Mouse (Mus musculus) layer of hippocampus, postnatal 14 days (tissue): ENCODE measurements at regions not wholly inside any gene's neighbourhood (a gene's known extent, or its start where the extent isn't known, plus 50 kb on each side); places are given as distances from the start of the nearest gene placed in this dataset.
A peak's percentile ranks its signal among the peaks of the same experiment; 100 is the strongest.

Experiments
- DNase-seq, 2 experiments: peaks; one replicate each; pipeline ENCODE4 v3.0.0; 2021 to 2022; ENCODE audit warnings: low spot score in 2 of 2, mixed read lengths in 1 of 2

DNA sequence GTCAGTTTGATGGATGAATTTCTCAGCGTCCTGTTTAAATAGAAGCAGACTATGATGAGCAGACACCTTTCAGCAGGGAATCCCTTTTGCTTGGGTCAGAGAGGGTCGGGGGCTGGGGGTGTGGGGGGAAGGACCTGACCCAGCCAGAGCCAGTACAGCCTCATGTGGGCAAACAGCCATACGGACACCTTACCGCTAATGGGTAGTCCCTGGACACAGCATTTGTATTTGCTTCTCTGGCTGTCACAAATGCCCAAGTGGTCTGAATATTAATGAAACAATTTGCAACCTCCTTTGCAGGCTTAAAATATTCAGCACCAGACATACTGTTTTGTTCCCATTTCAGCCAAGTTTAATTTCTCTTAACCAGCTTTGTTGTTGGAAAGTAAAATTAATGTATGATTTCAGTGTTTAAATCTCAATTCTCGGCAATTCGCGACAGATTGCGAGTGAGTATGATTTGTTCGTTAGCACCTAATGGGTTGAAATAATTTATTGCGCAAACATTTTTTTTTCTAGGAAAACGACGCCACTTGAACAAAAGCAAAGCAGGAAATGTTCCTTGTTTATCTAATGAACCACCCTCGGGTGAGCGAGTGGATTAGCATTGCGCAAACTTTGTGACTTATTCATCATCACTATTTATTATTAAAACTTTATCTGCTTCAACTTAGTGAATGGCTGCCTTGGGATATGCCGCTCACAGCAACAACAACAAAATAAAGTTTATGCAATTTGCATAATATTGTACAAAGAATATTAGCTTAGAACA lies 166.2 kb downstream of the Cdh26 start:
- DNase-seq, result no peak

DNA sequence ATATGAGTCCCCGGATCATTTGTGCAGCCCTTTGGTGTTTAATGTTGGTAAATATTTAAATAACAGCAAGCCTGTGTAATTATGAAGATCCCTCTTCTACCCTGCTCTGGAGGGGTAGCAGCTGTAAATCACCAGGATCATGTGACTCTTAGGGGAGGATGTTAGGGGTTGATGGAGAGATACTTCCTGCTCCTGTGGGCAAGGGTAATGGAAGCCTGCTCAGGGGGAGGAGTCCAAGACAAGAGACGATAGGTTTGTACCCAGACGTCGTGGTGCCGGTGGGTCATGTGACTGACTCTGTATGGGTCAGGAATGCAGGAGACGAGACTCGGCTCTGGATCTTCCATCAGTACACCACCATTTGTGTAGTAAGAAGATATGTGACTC lies 166.7 kb downstream of the Cdh26 start:
- DNase-seq, result no peak

DNA sequence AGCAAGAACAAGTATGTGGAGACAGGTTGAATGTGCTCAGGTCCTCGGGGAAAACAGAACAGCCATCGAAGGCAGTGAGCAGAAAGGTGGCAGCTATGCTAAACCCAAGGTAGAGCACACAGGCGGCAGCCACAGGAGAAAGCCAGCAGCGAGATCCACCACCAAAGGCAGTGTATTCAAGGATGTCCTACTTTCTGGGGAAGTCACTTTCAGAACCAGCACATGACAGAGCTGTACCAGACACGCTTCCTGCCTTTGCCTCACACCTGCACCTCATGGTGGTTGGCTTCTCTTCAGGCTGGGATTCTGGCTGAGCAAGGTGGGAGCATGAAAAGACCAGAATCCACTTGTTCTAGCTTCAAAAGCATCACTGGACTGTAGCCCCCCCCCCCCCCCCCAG lies 168.0 kb downstream of the Cdh26 start:
- DNase-seq, result no peak

DNA sequence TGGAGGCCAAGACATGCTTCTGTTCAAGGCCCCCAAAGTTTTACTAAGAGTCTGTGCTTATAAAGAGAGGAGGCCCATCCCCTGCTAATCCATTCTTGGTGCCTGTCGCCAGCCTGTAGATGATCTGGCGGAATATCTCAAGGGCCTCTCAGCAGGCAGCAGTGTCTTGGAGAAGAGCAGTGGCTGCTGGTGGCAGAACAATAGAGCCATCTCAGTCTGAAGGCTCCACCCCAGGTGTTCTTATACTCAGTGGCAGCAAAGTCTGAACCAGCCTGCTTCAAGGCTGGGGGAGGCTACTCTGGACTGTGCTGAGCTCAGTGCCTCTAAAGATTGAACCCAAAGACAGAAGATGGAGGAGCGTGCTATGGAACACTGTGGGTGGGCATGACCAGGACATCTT lies 168.5 kb downstream of the Cdh26 start:
- DNase-seq, result no peak

GRCm38 (mm10) chr2:178603443-178603842 lies 173.1 kb downstream of the Cdh26 start:
- no peak for DNase-seq

GRCm38 (mm10) chr2:178606733-178607132 lies 176.4 kb downstream of the Cdh26 start:
- DNase-seq, result peak in 1 of 2 experiments; percentile 48

DNA sequence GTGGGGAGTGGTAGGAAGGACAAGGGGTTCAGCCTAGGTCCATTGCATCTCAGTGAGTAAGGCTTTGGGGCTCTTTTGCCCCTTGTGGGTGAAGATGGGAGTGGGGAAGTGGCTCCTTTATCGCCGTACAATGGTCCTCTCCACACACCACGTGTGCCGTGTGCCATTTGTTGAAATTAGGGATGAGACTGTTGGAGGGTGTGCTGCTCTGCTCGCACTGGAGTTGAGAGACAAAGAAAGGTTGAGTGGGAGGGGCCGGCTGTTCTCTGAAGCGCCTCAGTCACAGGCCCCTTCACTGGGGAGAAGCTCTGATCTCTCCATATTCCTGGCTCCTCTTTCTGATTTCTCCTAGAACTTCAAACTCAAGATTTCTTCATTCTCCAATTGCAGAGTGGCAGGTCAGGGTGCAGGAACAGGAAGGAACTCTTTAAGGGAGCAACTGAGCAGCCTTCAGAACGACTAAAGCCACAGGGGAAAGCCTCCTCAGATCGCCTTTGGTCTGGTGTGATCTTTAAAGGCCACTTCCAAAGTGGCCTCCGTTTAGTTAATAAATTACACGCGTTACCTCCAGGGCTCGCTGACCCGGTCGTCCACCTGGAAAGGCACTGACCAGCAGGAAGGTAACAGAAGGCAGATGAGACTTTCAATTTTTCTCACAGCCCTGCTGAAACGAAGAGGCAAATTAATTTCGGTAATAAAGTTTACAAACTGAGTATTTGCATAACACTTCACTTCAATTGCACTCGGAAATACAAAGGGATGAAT lies 180.1 kb downstream of the Cdh26 start:
- DNase-seq, result no peak

DNA sequence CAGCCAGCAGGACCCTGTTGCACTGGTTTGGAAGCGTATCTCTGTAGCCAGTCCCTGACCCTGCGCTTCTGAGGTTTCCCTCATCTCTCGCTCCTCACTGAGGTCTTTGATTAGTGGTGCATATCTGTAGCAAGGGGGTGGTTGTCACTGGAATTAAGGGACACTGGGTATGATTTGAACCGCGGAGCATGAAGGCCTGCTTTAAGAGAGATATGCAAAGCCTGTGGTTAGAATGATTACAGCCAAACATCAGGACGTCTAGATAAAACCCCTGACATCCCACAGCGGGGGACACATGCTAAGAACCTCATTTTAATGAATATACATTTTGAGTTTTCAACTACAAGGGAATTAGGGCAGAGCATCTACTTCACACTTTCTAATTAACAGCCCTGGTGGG lies 184.4 kb downstream of the Cdh26 start:
- no peak for DNase-seq

GRCm38 (mm10) chr2:178622801-178623200 lies 192.5 kb downstream of the Cdh26 start:
- DNase-seq, result peak; percentile 21 to 50

DNA sequence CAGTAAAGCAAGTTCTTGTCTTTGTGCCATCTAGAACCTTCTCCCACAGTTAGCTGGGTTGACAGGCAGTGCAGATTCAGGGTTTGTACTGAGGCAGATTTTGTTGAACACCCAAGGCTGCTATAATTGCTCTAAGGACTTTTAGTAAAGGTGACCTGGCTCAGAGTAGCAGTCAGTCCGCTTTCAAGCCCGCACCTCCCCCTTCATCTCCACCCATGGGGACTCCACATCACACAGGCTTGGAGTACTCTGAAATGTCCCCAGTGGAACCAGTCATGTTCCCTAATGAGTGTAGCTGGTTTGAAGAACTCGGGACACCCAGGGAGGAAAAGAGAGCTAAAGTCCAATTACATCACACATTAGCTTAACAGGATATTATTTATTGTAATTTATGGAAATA lies 194.1 kb downstream of the Cdh26 start:
- DNase-seq, result no peak

- no peak for DNase-seq
These were observed 194.6 kb downstream of the Cdh26 start for GRCm38 (mm10) chr2:178624907-178625306.

DNA sequence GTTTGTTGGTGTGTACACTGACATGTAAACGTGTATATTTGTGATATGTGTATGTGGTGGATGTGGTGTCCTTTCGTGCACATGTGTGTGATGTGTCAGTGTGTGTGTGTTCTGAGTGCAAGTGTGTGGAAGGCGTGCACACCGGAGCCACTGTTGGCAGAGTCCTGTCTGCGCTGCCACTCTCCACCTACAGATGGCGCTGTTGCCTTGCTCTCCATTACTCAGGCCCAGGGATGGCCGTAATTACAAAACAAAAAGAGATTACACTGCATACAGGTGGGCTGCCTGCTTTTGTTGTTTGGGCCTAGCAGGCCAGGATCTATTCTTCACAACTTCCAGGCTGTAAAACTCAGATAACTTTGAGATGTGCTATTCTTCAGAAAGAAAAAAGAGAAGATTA lies 199.4 kb downstream of the Cdh26 start:
- peak; percentile 67 to 71 for DNase-seq

- DNase-seq, result no peak
These were observed 200.2 kb downstream of the Cdh26 start for GRCm38 (mm10) chr2:178630511-178630910.

DNA sequence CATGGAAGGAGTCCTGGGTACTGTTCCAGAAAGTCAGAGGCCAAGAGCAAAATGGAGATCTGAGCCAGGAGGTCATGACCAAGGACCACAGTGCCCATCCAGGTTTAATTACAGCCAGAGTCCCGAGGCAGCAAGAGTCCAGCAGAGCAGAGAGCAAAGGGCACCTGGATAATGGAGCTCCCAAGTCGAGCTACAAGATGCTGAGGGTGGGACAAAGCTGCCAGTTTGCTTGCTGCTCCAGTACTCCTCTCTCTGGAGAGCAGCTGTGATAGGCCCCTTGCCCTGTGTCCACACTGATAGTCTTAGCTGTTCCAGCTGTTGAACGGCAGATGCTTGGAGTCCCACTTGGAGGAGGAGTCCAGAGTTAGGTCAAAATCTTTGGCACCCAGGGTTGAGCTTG lies 201.0 kb downstream of the Cdh26 start:
- no peak for DNase-seq

DNA sequence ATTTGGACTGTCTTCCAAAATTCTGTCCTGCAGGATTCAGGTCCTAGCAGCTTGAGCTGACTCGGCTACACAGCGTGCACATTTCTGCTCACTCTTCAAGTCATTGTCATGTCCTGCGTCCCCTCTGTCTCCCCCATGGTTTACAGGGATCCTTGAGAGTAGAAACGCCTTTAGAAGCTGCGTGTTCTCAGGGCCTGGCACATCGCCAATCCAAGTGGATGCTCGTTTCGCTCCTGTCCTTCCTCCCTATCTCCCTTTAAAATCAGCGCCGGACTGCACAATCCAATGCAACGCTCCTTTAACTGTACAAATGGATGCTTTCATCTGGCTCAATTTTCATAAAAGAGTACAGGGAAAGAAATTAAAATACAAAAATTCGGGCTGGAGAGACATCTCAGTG lies 201.6 kb downstream of the Cdh26 start:
- DNase-seq, result no peak

- no peak for DNase-seq
These were observed 202.7 kb downstream of the Cdh26 start for GRCm38 (mm10) chr2:178632831-178633585.

- DNase-seq, result no peak
These were observed 203.8 kb downstream of the Cdh26 start for GRCm38 (mm10) chr2:178634116-178634515.

- DNase-seq, result no peak
These were observed 205.4 kb downstream of the Cdh26 start for GRCm38 (mm10) chr2:178635685-178636084.

- DNase-seq, result no peak
These were observed 206.6 kb downstream of the Cdh26 start for GRCm38 (mm10) chr2:178636901-178637300.

DNA sequence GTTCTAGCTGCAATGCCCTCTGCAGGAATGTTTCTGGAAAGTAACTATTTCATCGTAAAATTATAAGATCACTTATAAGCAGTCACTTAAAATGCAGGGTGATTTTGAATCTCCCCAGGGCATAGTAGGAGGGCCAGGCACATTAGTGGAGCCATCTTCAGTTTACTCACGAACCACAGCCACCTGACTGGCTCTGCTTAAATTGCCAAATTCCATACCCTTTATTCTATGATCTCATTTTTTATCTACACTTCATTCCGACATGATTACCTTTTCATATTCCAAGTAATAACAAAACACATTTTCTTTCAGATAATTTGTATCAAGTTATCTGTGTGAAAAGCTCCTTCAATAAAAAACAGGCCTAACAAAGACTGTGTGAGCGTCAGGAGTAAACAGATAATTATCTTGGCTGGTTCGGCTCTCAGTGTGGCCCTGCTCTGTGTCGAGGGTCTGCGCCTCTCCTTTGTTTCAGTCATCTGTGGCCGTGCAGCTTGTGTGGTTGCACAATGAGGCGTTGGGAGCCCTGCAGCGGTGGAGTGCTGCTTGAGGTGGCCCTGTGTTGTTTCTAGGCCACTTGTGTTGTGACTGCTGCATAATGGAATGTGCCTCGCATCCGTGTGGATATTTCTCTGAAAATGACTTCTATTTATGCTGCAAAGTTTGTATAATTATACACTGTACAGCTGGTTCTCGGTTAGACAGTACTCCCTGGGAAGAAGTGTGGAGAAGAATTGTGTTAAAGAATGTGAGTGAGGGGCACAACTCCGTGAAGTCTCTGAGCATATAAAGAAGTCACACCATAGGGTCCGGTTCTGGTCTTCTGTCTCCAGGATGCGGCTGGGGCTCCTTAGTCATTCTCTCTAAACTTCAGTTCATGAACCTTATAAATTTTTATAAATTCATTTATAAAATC lies 212.1 kb downstream of the Cdh26 start:
- no peak for DNase-seq

GRCm38 (mm10) chr2:178643053-178643402 lies 212.7 kb downstream of the Cdh26 start:
- DNase-seq, result no peak
